Mouse (Mus musculus) bone marrow, adult 2 months (tissue): ENCODE data around the gene Rbm39.

Experiments
- CTCF ChIP-seq: fragments of 200-500 bp; IDR thresholded peaks from 2 replicates; pipeline ENCODE4 v1.5.1; 2011; ENCODE audit warnings: low read length, control low read depth; ENCODE audit not compliant: control insufficient read depth, insufficient read depth
- POLR2A ChIP-seq: fragments of 200-500 bp; IDR thresholded peaks from 2 replicates; pipeline ENCODE4 v1.6.1; 2011; ENCODE audit warnings: low read depth, mild to moderate bottlenecking, control low read depth, low read length, borderline replicate concordance; ENCODE audit not compliant: control insufficient read depth

- no peak for TF ChIP-seq CTCF
- TF ChIP-seq POLR2A: no peak
Measured at GRCm38 (mm10) chr2:156179796-156180093, 293 bp downstream of the Rbm39 start.
